Mouse (Mus musculus) embryonic facial prominence, embryonic 11.5 days (tissue): Measurements from ENCODE around the gene Borcs5. TPM values are rescaled to one million over a fixed set of nuclear protein-coding genes. Genes with fewer than 3 reads are reported as not detected.

ENCODE experiments used
- ATAC-seq: fragments of 200-750 bp; cut with Nextera tagmentation; replicated peaks from 2 replicates; pipeline ENCODE4 v1.8.0; 2017; ENCODE audit warnings: low read depth; ENCODE audit not compliant: insufficient number of reproducible peaks, low FRiP score, low TSS enrichment
- DNase-seq: peaks from one replicate; pipeline ENCODE4 v3.0.0-alpha.2; 2015; ENCODE audit warnings: low spot score
- H3K27ac ChIP-seq: fragments of 300-500 bp; sonication (generic); replicated peaks from 2 replicates; pipeline ENCODE4 v1.5.1; 2014; ENCODE audit warnings: mild to moderate bottlenecking, low read depth, low read length, control low read depth
- H3K27me3 ChIP-seq: fragments of 300-500 bp; sonication (generic); 2 replicates; pipeline ENCODE4 v1.6.1; 2014; ENCODE audit warnings: mild to moderate bottlenecking, low read length, moderate library complexity, mixed read lengths; ENCODE audit not compliant: control insufficient read depth, insufficient read depth
- H3K36me3 ChIP-seq: fragments of 300-500 bp; sonication (generic); replicated peaks from 2 replicates; pipeline ENCODE4 v1.6.1; 2014; ENCODE audit warnings: low read depth, mild to moderate bottlenecking, low read length, moderate library complexity, mixed read lengths; ENCODE audit not compliant: control insufficient read depth, insufficient read depth
- H3K4me1 ChIP-seq: fragments of 300-500 bp; sonication (generic); 2 replicates; pipeline ENCODE4 v1.6.1; 2014; ENCODE audit warnings: low read length, mixed read lengths; ENCODE audit not compliant: control insufficient read depth, insufficient read depth
- H3K4me2 ChIP-seq: fragments of 300-500 bp; sonication (generic); 2 replicates; pipeline ENCODE4 v1.6.1; 2014; ENCODE audit warnings: low read depth, mild to moderate bottlenecking, control low read depth, low read length, moderate library complexity
- H3K4me3 ChIP-seq: fragments of 300-500 bp; sonication (generic); 2 replicates; pipeline ENCODE4 v1.5.1; 2014; ENCODE audit warnings: low read depth, low read length, control low read depth
- H3K9ac ChIP-seq: fragments of 300-500 bp; sonication (generic); replicated peaks from 2 replicates; pipeline ENCODE4 v1.6.1; 2014; ENCODE audit warnings: mild to moderate bottlenecking, control low read depth, low read length
- H3K9me3 ChIP-seq: fragments of 300-500 bp; sonication (generic); replicated peaks from 2 replicates; pipeline ENCODE4 v1.6.1; 2016; ENCODE audit warnings: mild to moderate bottlenecking, low read length, inconsistent platforms, mixed read lengths; ENCODE audit not compliant: control insufficient read depth
- WGBS: fragments of 180-500 bp; shearing (Covaris S2); extraction: QIAGEN DNeasy Blood & Tissue Kit; methylation state at CpG from one replicate; pipeline ENCODE4 v1.1.7; 2014; 5-methylcytosine and 5-hydroxymethylcytosine counted together
- polyA plus RNA-seq: library from polyadenylated mRNA; unstranded; fragments of >200 nt; fragmentation: Nextera tagmentation; extraction: Ambion mirVana; gene quantifications from 2 replicates; pipeline ENCODE4 v1.2.1, GENCODE M21; 2014

Gene Borcs5
- polyA plus RNA-seq, 1 experiment from 2014 or later, result 19.6 TPM

- Histone ChIP-seq H3K9me3 (no peaks in the 10 kb centered on the region), H3K27me3 (no peaks in the 10 kb centered on the region), H3K27ac (no peak overlapping the region), H3K36me3 (no peaks in the 10 kb centered on the region), H3K4me3 (no peak overlapping the region), H3K9ac (no peak overlapping the region), H3K4me1 (no peaks in the 10 kb centered on the region), H3K4me2 (no peak overlapping the region)
- peak; percentile 85 for DNase-seq
- WGBS, result 23% methylated on average over 16 of the region's 16 CpGs
- ATAC-seq, result 0 out of 2 replicates have a peak, but pooled peaks have one; percentile 34
These were observed 24.3 kb upstream of the Borcs5 start for GRCm38 (mm10) chr6:134614723-134615648.

- DNase-seq (no peak), ATAC-seq (no peak)
- Histone ChIP-seq H3K36me3 (no peaks in the 10 kb centered on the region), H3K27me3 (no peaks in the 10 kb centered on the region), H3K27ac (no peak overlapping the region), H3K9me3 (no peaks in the 10 kb centered on the region), H3K4me2 (no peak overlapping the region), H3K9ac (no peak overlapping the region), H3K4me3 (no peak overlapping the region), H3K4me1 (no peaks in the 10 kb centered on the region)
- WGBS, result 53% methylated on average over 3 of the region's 3 CpGs
These were observed 21.7 kb upstream of the Borcs5 start for GRCm38 (mm10) chr6:134617589-134617988.

- 68% methylated on average over 3 of the region's 3 CpGs for WGBS
- ATAC-seq (no peak), DNase-seq (no peak)
- H3K4me1 ChIP-seq, result no peaks in the 10 kb centered on the region
- H3K27ac ChIP-seq, result no peak overlapping the region
- no peaks in the 10 kb centered on the region for H3K9me3 ChIP-seq
- H3K27me3 ChIP-seq, result no peaks in the 10 kb centered on the region
- H3K9ac ChIP-seq, result no peak overlapping the region
- no peak overlapping the region for H3K4me3 ChIP-seq
- H3K4me2 ChIP-seq, result no peak overlapping the region
- no peaks in the 10 kb centered on the region for H3K36me3 ChIP-seq
These were observed 19.2 kb upstream of the Borcs5 start for GRCm38 (mm10) chr6:134620129-134620528.

GRCm38 (mm10) chr6:134620846-134621551 is 18.3 kb upstream of the Borcs5 start:
- no peak overlapping the region for H3K9ac ChIP-seq
- no peak overlapping the region for H3K27ac ChIP-seq
- ATAC-seq (no peak), DNase-seq (no peak)
- WGBS, result 65% methylated on average over 6 of the region's 6 CpGs
- no peak overlapping the region for H3K4me3 ChIP-seq
- H3K27me3 ChIP-seq, result no peaks in the 10 kb centered on the region
- no peaks in the 10 kb centered on the region for H3K9me3 ChIP-seq
- no peaks in the 10 kb centered on the region for H3K4me1 ChIP-seq
- no peak overlapping the region for H3K4me2 ChIP-seq
- H3K36me3 ChIP-seq, result no peaks in the 10 kb centered on the region

GRCm38 (mm10) chr6:134621552-134621949 is 17.8 kb upstream of the Borcs5 start:
- no peak for DNase-seq
- H3K4me2 ChIP-seq, result no peak overlapping the region
- no peaks in the 10 kb centered on the region for H3K27me3 ChIP-seq
- H3K36me3 ChIP-seq, result no peaks in the 10 kb centered on the region
- no peak overlapping the region for H3K9ac ChIP-seq
- 77% methylated on average over 14 of the region's 14 CpGs for WGBS
- no peak for ATAC-seq
- no peak overlapping the region for H3K4me3 ChIP-seq
- no peaks in the 10 kb centered on the region for H3K4me1 ChIP-seq
- H3K9me3 ChIP-seq, result no peaks in the 10 kb centered on the region
- no peak overlapping the region for H3K27ac ChIP-seq

GRCm38 (mm10) chr6:134625431-134625830 is 13.9 kb upstream of the Borcs5 start:
- no peaks in the 10 kb centered on the region for H3K36me3 ChIP-seq
- no peak for ATAC-seq
- no peaks in the 10 kb centered on the region for H3K4me1 ChIP-seq
- H3K4me3 ChIP-seq, result no peak overlapping the region
- H3K4me2 ChIP-seq, result no peak overlapping the region
- H3K27me3 ChIP-seq, result no peaks in the 10 kb centered on the region
- no peak for DNase-seq
- 61% methylated on average over 12 of the region's 12 CpGs for WGBS
- no peaks in the 10 kb centered on the region for H3K9me3 ChIP-seq
- no peak overlapping the region for H3K27ac ChIP-seq
- H3K9ac ChIP-seq, result no peak overlapping the region

GRCm38 (mm10) chr6:134626564-134626963 is 12.7 kb upstream of the Borcs5 start:
- no peaks in the 10 kb centered on the region for H3K36me3 ChIP-seq
- H3K27me3 ChIP-seq, result 0 out of 2 replicates have a peak, but pooled peaks cover 2% of the 10 kb centered on the region
- ATAC-seq (no peak), DNase-seq (no peak)
- WGBS, result 77% methylated on average over 1 of the region's 1 CpGs
- H3K9me3 ChIP-seq, result no peaks in the 10 kb centered on the region
- H3K4me3 ChIP-seq, result no peak overlapping the region
- H3K27ac ChIP-seq, result no peak overlapping the region
- H3K4me1 ChIP-seq, result no peaks in the 10 kb centered on the region
- H3K9ac ChIP-seq, result no peak overlapping the region
- no peak overlapping the region for H3K4me2 ChIP-seq

GRCm38 (mm10) chr6:134630447-134630846 is 8.9 kb upstream of the Borcs5 start:
- no peak for ATAC-seq
- H3K27ac ChIP-seq, result no peak overlapping the region
- no peak for DNase-seq

More at GRCm38 (mm10) chr6:134630447-134630846, 8.9 kb upstream of the Borcs5 start:
- H3K4me2 ChIP-seq, result no peak overlapping the region
- 70% methylated on average over 9 of the region's 9 CpGs for WGBS
- no peak overlapping the region for H3K9ac ChIP-seq
- H3K36me3 ChIP-seq, result no peaks in the 10 kb centered on the region
- peaks cover 8% of the 10 kb centered on the region; the same call in 1 of the 2 replicates for H3K27me3 ChIP-seq
- no peak overlapping the region for H3K4me3 ChIP-seq
- H3K4me1 ChIP-seq, result no peaks in the 10 kb centered on the region
- no peaks in the 10 kb centered on the region for H3K9me3 ChIP-seq
